Mouse (Mus musculus): ENCODE measurements around the gene Nes. TPM values are rescaled to one million over a fixed set of nuclear protein-coding genes. Genes with fewer than 3 reads are reported as not detected.

Nes gene
- total RNA-seq (2021), result 14.5 and 23.0 TPM in 2 replicates
- long read RNA-seq, experiment 1, partial matches to known transcripts, result 0 of 6 reads
- long read RNA-seq, experiment 1, other reads (novel, unspliced or antisense), result 6 of 6 reads
- long read RNA-seq, experiment 2, full-length matches to known transcripts, result 1 of 14 reads
- long read RNA-seq, experiment 2, partial matches to known transcripts, result 13 of 14 reads
- long read RNA-seq, experiment 2, other reads (novel, unspliced or antisense), result 0 of 14 reads

- peak; percentile 61 for DNase-seq
Measured at GRCm38 (mm10) chr3:87970939-87971488, at the start of gene Nes. Nes (plus strand) TSS chr3:87971078.

GRCm38 (mm10) chr3:87924996-87925395 lies 45.9 kb upstream of the Nes start:
- peak; percentile 65 for DNase-seq

GRCm38 (mm10) chr3:87927452-87927851 lies 43.4 kb upstream of the Nes start:
- DNase-seq, result no peak

- no peak for DNase-seq
Measured at GRCm38 (mm10) chr3:87929341-87930077, 41.4 kb upstream of the Nes start.

GRCm38 (mm10) chr3:87930078-87930795 lies 40.6 kb upstream of the Nes start, which contains the start of the genes Isg20l2 and Rrnad1:
Isg20l2 (plus strand) TSS chr3:87930314.
Rrnad1 (minus strand) TSS chr3:87930717.
- DNase-seq, result peak; percentile 98

GRCm38 (mm10) chr3:87934026-87934425 lies 36.9 kb upstream of the Nes start:
- DNase-seq, result no peak

GRCm38 (mm10) chr3:87934501-87934900 lies 36.4 kb upstream of the Nes start:
- no peak for DNase-seq

- no peak for DNase-seq
Measured at GRCm38 (mm10) chr3:87935201-87935600, 35.7 kb upstream of the Nes start.

- peak; percentile 90 for DNase-seq
Measured at GRCm38 (mm10) chr3:87935776-87936175, 35.1 kb upstream of the Nes start.

GRCm38 (mm10) chr3:87940611-87941010 lies 30.3 kb upstream of the Nes start:
- DNase-seq, result no peak

- DNase-seq, result no peak
Measured at GRCm38 (mm10) chr3:87942471-87942870, 28.4 kb upstream of the Nes start.

- DNase-seq, result no peak
Measured at GRCm38 (mm10) chr3:87943586-87943985, 27.3 kb upstream of the Nes start.

- no peak for DNase-seq
Measured at GRCm38 (mm10) chr3:87944838-87945600, 25.9 kb upstream of the Nes start.

GRCm38 (mm10) chr3:87945781-87946540 lies 24.9 kb upstream of the Nes start:
- DNase-seq, result no peak

GRCm38 (mm10) chr3:87946541-87946860 lies 24.4 kb upstream of the Nes start:
- no peak for DNase-seq

- DNase-seq, result no peak
Measured at GRCm38 (mm10) chr3:87947056-87947810, 23.6 kb upstream of the Nes start.

- DNase-seq, result no peak
Measured at GRCm38 (mm10) chr3:87947811-87948199, 23.1 kb upstream of the Nes start.

GRCm38 (mm10) chr3:87948378-87949265 lies 22.3 kb upstream of the Nes start, which contains the start of gene Crabp2:
Crabp2 (plus strand) TSS chr3:87948666.
- no peak for DNase-seq

- no peak for DNase-seq
Measured at GRCm38 (mm10) chr3:87949266-87949954, 21.5 kb upstream of the Nes start.
